Mouse (Mus musculus) midbrain, embryonic 10.5 days (tissue): ENCODE results near the gene Kcnq1. TPM values are rescaled to one million over a fixed set of nuclear protein-coding genes. Genes with fewer than 3 reads are reported as not detected.

Experiments
- DNase-seq: peaks from one replicate; pipeline ENCODE4 v3.0.0-alpha.2; 2017; ENCODE audit warnings: low spot score
- H3K27ac ChIP-seq: fragments of 300-500 bp; sonication (generic); replicated peaks from 2 replicates; pipeline ENCODE4 v1.5.1; 2016; ENCODE audit warnings: mild to moderate bottlenecking
- H3K27me3 ChIP-seq: fragments of 300-500 bp; sonication (generic); 2 replicates; pipeline ENCODE4 v1.6.1; 2016; ENCODE audit warnings: low read depth, mild to moderate bottlenecking; ENCODE audit not compliant: poor library complexity, severe bottlenecking
- H3K36me3 ChIP-seq: fragments of 300-500 bp; sonication (generic); 2 replicates; pipeline ENCODE4 v1.6.1; 2016; ENCODE audit warnings: mild to moderate bottlenecking, moderate library complexity
- H3K4me1 ChIP-seq: fragments of 300-500 bp; sonication (generic); 2 replicates; pipeline ENCODE4 v1.6.1; 2016
- H3K4me3 ChIP-seq: fragments of 300-500 bp; sonication (generic); 2 replicates; pipeline ENCODE4 v1.5.1; 2016; ENCODE audit warnings: mild to moderate bottlenecking, moderate library complexity
- H3K9me3 ChIP-seq: fragments of 300-500 bp; sonication (generic); replicated peaks from 2 replicates; pipeline ENCODE4 v1.6.1; 2016; ENCODE audit warnings: mild to moderate bottlenecking
- WGBS: fragments of 180-500 bp; shearing (Covaris S2); methylation state at CpG from one replicate; pipeline ENCODE4 v1.1.7; 2016; 5-methylcytosine and 5-hydroxymethylcytosine counted together
- polyA plus RNA-seq: library from polyadenylated mRNA; unstranded; fragments of >200 nt; fragmentation: Nextera tagmentation; extraction: Ambion mirVana; gene quantifications from 2 replicates; pipeline ENCODE4 v1.2.1, GENCODE M21; 2016

Kcnq1 gene
- polyA plus RNA-seq, 1 experiment from 2014 or later = 0.69 TPM

DNA sequence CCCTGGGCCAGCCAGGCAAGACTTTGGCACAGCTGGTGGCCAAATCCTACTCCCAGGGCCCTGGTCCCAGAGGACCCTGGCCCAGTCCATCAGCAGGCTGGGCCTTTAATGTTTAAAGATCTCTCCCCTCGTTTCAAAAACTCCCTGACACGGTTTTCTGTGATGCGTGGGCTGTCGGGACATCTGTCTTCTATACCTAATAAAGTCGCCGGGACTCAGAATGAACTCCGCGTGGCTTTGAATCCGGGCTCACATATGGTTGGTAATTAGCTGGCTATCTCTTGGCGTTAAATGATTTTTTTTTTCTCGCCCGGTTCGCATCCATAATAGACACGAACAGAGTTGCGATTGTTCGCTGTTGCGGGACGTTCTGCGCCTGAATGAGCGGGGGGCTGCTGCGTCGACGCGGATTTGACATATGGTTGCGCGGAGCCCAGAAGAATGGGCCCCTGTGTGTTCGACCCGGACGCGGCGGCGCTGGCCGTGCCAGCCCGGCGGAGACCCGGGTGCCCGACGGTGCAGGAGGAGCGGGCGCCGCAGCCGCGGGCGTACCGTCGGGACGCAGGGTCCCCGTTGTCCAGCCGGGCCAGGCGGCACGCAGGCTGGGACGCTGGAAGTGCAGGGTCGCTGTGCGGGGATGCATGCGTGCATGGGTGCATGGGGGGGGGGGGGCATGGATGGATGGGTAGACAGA, 338.9 kb downstream of the Kcnq1 start:
- DNase-seq = peak; percentile 54
- H3K9me3 ChIP-seq = no peaks in the 10 kb centered on the region
- peaks cover 68% of the 10 kb centered on the region for H3K4me1 ChIP-seq
- H3K27me3 ChIP-seq = peaks cover 98% of the 10 kb centered on the region
- H3K4me3 ChIP-seq = peak overlapping the region; percentile 54
- WGBS = 2% methylated on average over 55 of the region's 55 CpGs
- H3K27ac ChIP-seq = peak overlapping the region; percentile 90
- H3K36me3 ChIP-seq = no peaks in the 10 kb centered on the region

DNA sequence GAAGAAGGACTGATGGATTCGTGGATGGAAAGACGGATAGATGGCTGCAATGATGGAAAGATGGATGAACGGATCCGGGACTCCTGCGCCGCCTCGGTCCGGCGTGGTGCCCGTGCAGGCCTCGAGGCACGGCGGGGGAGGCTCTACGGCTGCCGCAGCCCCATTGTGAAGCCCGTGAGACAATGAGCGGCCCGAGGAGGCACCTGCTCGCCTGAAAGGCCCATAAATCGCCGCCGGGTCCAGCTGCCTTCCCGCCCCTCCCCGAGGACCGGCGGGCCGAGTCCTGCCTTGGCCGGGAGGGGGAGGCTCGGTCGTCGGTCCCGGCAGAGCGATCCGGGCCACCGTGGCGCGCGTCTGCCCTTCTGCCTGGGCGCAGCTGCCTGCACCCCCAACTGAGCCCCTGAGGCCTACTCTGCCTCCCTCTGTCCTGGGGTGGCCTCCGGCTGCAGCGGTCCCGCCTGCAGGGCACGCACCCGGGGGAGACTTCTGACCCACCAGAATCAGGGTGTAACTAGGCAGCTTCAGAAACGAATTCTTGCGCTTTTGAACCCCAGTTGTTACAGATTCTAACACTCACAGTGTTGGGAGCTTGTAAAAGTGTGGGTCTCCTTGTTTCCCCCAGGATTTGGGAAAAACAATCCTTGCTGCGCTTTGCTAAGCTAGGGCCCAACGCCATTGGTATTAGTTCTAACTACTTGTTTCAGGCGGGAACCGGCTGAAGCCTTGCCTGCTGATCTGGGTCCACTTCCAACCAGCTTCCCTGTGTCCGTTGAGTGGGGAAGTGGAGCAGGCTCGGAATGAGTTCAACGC, 339.7 kb downstream of the Kcnq1 start:
- no peaks in the 10 kb centered on the region for H3K9me3 ChIP-seq
- peaks cover 91% of the 10 kb centered on the region for H3K27me3 ChIP-seq
- peak; percentile 62 for DNase-seq
- peak overlapping the region; percentile 54 for H3K4me3 ChIP-seq
- peak overlapping the region; percentile 90 for H3K27ac ChIP-seq
- 3% methylated on average over 44 of the region's 53 CpGs for WGBS
- peaks cover 68% of the 10 kb centered on the region for H3K4me1 ChIP-seq
- no peaks in the 10 kb centered on the region for H3K36me3 ChIP-seq

DNA sequence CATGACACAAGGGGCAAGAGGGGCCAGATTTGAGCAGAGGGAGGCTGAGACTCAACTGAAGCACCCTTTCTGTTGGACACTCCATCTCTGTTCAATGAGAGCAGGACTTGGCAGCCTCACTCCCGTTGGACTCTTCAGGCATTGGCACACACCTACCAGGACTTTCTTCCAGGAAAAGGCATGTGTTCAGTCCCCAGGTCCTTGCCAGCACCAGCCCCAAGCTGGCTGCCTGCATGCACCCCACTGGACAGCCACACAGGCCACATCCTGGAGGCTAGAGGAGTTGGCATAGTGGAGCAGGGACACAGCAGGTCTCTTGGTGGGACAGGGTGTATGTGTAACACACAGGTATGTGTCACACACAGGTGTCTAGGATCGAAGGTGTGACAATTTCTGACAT, 341.0 kb downstream of the Kcnq1 start:
- Histone ChIP-seq H3K27ac (no peak overlapping the region), H3K9me3 (no peaks in the 10 kb centered on the region), H3K4me1 (peaks cover 65% of the 10 kb centered on the region), H3K36me3 (no peaks in the 10 kb centered on the region), H3K27me3 (peaks cover 78% of the 10 kb centered on the region), H3K4me3 (no peak overlapping the region)
- DNase-seq = no peak
- 84% methylated on average over 2 of the region's 2 CpGs for WGBS

DNA sequence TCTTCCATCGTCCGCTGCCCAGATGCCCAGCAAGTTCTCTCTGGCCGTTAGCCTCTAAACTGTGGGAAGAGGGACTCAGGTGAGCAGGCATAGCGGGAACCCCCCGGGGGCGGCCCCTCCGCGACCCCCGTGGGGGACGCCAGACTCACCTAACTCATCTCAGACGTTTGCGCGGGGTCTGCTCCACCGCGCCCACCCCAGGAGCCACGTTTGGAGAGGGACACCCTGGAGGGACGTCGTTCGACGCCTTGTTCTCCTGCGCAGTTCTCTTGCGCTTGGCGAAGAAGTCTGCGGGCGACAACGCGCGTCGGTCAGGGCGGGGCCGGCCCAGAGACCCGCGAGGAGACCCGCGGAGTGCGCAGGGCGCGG, 352.8 kb downstream of the Kcnq1 start:
- peaks cover 43% of the 10 kb centered on the region for H3K9me3 ChIP-seq
- peak; percentile 46 for DNase-seq
- H3K4me1 ChIP-seq = peaks cover 43% of the 10 kb centered on the region
- 18% methylated on average over 38 of the region's 38 CpGs for WGBS
- peaks cover 10% of the 10 kb centered on the region for H3K36me3 ChIP-seq
- peaks cover 61% of the 10 kb centered on the region for H3K27me3 ChIP-seq
- peak overlapping the region; percentile 59 for H3K4me3 ChIP-seq
- peak overlapping the region; percentile 90 for H3K27ac ChIP-seq

DNA sequence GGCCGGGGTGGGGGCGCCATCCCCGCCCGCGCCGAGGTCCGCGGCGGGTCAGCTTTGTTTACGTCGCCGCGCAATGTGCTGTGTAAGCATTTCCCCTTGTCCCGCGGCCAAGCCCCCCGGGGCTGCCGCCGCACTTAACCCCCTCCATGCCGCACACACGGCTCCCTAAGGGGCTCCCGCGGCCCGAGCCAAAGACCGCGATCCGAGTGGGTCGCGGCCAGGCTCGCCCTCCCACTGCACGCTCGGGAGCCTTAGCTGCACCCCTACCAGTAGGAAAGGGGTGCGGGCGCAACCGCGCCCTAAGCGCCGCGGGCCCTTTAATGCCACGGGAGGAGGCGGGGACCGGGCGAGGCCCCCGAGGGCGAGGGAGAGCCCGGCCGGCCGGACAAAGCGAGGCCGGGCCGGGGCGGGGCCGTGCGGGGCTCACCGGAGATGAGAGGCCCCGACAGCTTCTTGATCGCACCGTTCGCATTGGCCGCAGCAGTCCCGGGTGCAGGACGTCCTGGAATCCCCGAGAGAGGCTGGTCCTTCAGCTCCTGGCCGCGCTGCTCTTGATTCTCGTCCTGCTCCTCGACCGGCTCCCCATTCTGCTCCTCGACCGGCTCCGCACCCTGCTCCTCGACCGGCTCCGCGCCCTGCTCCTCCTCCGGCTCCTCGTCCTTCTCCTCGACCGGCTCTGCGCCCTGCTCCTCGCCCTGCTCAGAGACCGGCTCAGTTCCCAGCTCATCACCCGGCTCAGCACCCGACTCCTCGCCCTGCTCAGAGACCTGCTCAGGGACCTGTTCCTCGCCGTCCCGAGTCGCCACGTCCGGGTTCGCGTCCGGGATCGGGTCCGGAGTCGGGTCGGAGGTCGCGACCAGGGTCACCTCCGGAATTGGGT, 353.4 kb downstream of the Kcnq1 start:
- peaks cover 65% of the 10 kb centered on the region for H3K27me3 ChIP-seq
- peaks cover 49% of the 10 kb centered on the region for H3K4me1 ChIP-seq
- 34% methylated on average over 100 of the region's 100 CpGs for WGBS
- DNase-seq = peak; percentile 53
- peaks cover 10% of the 10 kb centered on the region for H3K36me3 ChIP-seq
- H3K9me3 ChIP-seq = peaks cover 48% of the 10 kb centered on the region
- peak overlapping the region; percentile 59 for H3K4me3 ChIP-seq
- H3K27ac ChIP-seq = peak overlapping the region; percentile 90

DNA sequence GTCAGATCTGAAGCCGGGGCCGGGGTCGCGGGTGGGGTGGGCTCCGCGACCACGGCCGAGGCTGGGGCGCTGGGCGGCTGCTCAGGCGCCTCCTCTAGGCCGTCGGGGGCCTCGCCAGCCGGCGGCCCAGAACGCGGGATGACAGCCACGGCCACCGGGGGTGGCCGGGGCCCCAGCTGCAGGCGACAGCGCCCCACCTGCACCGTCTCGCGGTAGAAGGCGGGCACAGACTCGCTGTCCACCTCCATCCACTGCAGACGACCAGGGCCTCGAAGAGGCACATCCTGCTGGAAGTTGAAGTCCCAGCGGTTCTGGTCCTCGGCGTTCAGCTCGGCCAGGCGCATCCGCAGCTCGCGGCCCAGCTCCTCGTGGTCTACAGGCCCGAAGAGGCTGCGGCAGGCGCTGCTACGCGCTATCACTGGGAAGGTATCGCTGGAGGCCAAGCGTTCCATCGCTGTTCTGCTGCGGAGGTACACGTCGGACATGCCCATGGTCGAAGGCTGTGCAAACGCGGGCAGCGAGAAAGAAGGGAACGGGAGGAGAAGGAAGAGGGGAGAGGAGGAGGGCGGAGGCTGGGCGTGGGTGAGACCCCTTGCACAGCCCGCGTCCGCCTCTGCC, 354.2 kb downstream of the Kcnq1 start:
- H3K27me3 ChIP-seq = peaks cover 73% of the 10 kb centered on the region
- H3K27ac ChIP-seq = peak overlapping the region; percentile 90
- peaks cover 10% of the 10 kb centered on the region for H3K36me3 ChIP-seq
- peaks cover 56% of the 10 kb centered on the region for H3K4me1 ChIP-seq
- DNase-seq = peak; percentile 36
- H3K9me3 ChIP-seq = peaks cover 55% of the 10 kb centered on the region
- 34% methylated on average over 60 of the region's 60 CpGs for WGBS
- H3K4me3 ChIP-seq = peak overlapping the region; percentile 59

DNA sequence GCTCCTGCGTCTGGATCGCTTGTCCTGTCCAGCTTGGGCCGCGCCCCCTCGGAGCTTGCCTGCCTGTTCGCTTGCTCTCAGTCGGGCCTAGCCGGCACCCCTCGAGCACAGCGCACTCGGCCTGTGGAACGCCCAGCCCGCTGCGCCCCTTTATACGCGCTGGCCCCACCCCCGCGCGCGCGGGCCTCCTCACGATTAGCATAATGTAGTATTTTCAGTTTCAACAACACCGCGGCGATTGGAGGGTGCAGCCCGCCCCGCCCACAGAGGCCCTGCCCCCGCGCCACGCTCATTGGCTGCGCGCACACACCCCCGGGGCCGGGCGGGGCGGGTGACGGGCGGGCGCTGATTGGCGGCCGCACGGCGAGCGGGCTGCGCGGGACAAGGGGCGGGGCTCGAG, 354.7 kb downstream of the Kcnq1 start, which contains the start of gene Cdkn1c:
Gene Cdkn1c, minus strand, starts transcription at position 177 of the 400 bp plus-strand sequence.
- WGBS = 42% methylated on average over 48 of the region's 48 CpGs
- DNase-seq = peak; percentile 92
- peaks cover 59% of the 10 kb centered on the region for H3K4me1 ChIP-seq
- peaks cover 10% of the 10 kb centered on the region for H3K36me3 ChIP-seq
- H3K27ac ChIP-seq = peak within 1 kb of the TSS; percentile 90
- H3K27me3 ChIP-seq = peaks cover 75% of the 10 kb centered on the region
- H3K9me3 ChIP-seq = peaks cover 55% of the 10 kb centered on the region
- peak within 1 kb of the TSS; percentile 59 for H3K4me3 ChIP-seq

DNA sequence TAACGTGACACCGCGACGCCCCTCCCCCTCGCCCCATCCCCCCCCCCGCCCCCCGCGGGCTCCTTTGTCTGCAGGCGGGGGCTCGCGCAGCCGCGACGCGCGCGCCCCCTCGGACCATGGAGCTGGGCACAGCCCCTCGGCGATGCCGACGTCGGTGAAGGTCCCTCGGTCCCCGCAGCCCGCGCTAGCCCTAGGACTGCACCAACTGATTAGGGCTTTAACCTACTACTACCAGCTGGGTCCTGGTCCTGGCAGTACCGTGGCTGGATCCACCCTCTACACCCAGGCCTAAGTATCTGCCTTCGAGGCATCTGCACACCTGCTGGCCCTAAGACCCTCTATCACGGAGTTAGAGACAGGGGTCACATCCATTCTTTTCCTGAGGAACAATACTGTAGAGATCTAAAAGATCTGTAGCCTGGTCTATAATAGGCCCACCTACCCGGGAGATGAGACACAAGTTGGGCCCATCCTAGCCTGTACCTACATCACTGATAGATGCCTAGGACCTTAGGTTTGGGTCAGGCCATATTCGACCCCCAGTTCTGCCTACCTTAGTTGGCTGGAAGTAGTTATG, 355.2 kb downstream of the Kcnq1 start:
- Histone ChIP-seq H3K4me1 (peaks cover 64% of the 10 kb centered on the region), H3K4me3 (peak overlapping the region; percentile 59), H3K9me3 (peaks cover 55% of the 10 kb centered on the region), H3K27me3 (peaks cover 74% of the 10 kb centered on the region), H3K27ac (peak overlapping the region; percentile 78), H3K36me3 (peaks cover 10% of the 10 kb centered on the region)
- DNase-seq = no peak
- 39% methylated on average over 30 of the region's 32 CpGs for WGBS

DNA sequence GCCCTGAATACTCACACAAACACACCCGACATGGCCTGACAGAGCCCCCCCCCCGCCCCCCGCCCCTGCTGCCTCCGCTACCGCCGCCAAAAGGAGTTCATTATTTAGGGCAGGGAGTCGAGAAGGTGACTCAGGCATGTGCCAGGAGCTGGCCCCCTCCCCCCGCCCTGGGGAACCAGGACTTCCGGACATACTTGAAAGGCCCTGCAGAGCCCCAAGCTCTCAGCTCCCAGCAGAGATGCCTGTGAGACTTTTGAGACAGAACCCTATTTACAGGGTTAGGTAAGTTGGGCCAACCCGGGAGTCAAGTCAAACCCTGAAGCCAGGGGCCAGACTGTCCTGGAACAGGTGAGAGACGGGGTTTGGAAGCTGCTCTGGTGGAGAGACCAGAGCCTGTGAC, 355.8 kb downstream of the Kcnq1 start:
- Histone ChIP-seq H3K4me1 (peaks cover 69% of the 10 kb centered on the region), H3K4me3 (peak overlapping the region; percentile 59; the same call in 1 of the 2 replicates), H3K27ac (peak overlapping the region; percentile 78), H3K27me3 (peaks cover 77% of the 10 kb centered on the region), H3K9me3 (peaks cover 55% of the 10 kb centered on the region), H3K36me3 (peaks cover 10% of the 10 kb centered on the region)
- DNase-seq = no peak
- WGBS = 36% methylated on average over 11 of the region's 11 CpGs

DNA sequence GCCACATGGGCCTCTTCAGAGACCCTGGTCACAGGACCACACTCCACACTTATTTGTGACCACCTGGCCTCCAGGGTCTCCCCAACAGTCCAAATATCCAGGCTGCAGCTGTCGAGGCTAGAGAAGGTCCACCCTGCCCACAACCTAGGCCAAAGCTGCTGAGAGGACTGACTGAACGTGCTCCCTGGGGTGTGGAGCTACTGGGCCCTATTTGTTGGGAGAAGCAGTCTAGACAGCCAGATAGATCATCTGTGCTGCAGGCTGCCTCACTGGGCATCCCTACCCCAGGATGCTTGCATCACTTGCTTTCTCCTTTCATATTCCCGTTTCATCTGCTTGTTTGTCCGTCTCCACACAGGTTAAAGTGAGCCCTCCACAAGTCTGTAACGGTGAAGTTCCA, 356.4 kb downstream of the Kcnq1 start:
- Histone ChIP-seq H3K36me3 (peaks cover 10% of the 10 kb centered on the region), H3K4me1 (peaks cover 75% of the 10 kb centered on the region), H3K9me3 (peaks cover 55% of the 10 kb centered on the region), H3K27me3 (peaks cover 76% of the 10 kb centered on the region), H3K27ac (peak overlapping the region; percentile 78), H3K4me3 (no peak overlapping the region)
- no peak for DNase-seq
- 86% methylated on average over 5 of the region's 5 CpGs for WGBS

DNA sequence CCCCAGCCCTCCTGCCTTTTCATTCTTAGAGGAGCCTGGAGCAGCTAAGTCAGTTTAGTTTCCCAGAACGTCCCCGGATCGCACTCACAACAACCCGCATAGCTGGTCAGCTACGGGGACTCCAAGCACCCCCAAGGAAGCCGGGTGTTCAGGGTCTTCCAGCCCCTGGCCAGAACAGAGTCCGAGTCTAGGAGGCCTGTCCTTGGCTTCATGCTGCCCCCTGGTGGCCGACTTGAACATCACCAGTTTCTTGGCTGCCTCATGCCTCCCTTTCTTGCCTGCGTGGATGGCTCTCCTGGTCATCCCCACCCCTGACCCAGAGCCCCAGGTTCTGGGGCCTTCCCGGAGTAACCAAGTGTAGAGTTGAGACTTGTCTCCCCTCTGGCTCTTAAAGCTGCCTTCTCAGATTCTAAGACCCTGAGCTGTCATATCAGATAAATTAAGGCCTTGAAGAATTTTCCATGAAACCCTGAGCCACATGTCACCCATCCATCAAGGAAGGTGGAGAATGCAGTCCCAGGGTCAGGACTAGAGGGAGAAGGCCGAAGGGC, 357.8 kb downstream of the Kcnq1 start:
- Histone ChIP-seq H3K27ac (peak overlapping the region; percentile 76; the same call in 1 of the 2 replicates), H3K4me3 (no peak overlapping the region), H3K4me1 (peaks cover 83% of the 10 kb centered on the region), H3K27me3 (peaks cover 75% of the 10 kb centered on the region), H3K9me3 (peaks cover 51% of the 10 kb centered on the region), H3K36me3 (0 out of 2 replicates have a peak, but pooled peaks cover 4% of the 10 kb centered on the region)
- 42% methylated on average over 11 of the region's 11 CpGs for WGBS
- peak; percentile 84 for DNase-seq
